Mouse (Mus musculus) forebrain, embryonic 14.5 days (tissue): Measurements from ENCODE around the gene Dnttip1. TPM values are rescaled to one million over a fixed set of nuclear protein-coding genes. Genes with fewer than 3 reads are reported as not detected.
"Not testable (repeated sequence)": the region's sequence is repeated elsewhere in the genome, so short reads cannot be mapped to it uniquely, and the experiment has no call there.

Experiments used
- ATAC-seq: fragments of 200-750 bp; cut with Nextera tagmentation; 2 replicates; pipeline ENCODE4 v1.8.0; 2017; ENCODE audit warnings: mild to moderate bottlenecking, moderate library complexity
- DNase-seq: peaks from one replicate; pipeline ENCODE4 v3.0.0-alpha.2; 2015; ENCODE audit warnings: low spot score
- H3K27ac ChIP-seq: fragments of 300-500 bp; sonication (generic); 2 replicates; pipeline ENCODE4 v1.5.1; 2014; ENCODE audit warnings: low read depth, mild to moderate bottlenecking, control low read depth, low read length, moderate library complexity
- H3K27me3 ChIP-seq: fragments of 300-500 bp; sonication (generic); replicated peaks from 2 replicates; pipeline ENCODE4 v1.6.1; 2014; ENCODE audit warnings: low read length, control low read depth, mixed read lengths; ENCODE audit not compliant: control insufficient read depth, insufficient read depth
- H3K36me3 ChIP-seq: fragments of 300-500 bp; sonication (generic); 2 replicates; pipeline ENCODE4 v1.6.1; 2014; ENCODE audit warnings: low read length, control low read depth; ENCODE audit not compliant: control insufficient read depth, insufficient read depth
- H3K4me1 ChIP-seq: fragments of 300-500 bp; sonication (generic); 2 replicates; pipeline ENCODE4 v1.6.1; 2014; ENCODE audit warnings: antibody characterized with exemption, low read length, control low read depth; ENCODE audit not compliant: control insufficient read depth, insufficient read depth
- H3K4me2 ChIP-seq: fragments of 300-500 bp; sonication (generic); 2 replicates; pipeline ENCODE4 v1.6.1; 2014; ENCODE audit warnings: mild to moderate bottlenecking, control low read depth, low read length
- H3K4me3 ChIP-seq: fragments of 300-500 bp; sonication (generic); 2 replicates; pipeline ENCODE4 v1.5.1; 2014; ENCODE audit warnings: low read depth, low read length, control low read depth
- H3K9ac ChIP-seq: fragments of 300-500 bp; sonication (generic); 2 replicates; pipeline ENCODE4 v1.6.1; 2014; ENCODE audit warnings: mild to moderate bottlenecking, low read length, control low read depth, moderate library complexity
- H3K9me3 ChIP-seq: fragments of 300-500 bp; sonication (generic); replicated peaks from 2 replicates; pipeline ENCODE4 v1.6.1; 2016; ENCODE audit warnings: low read length, control low read depth, mixed read lengths; ENCODE audit not compliant: control insufficient read depth
- WGBS: fragments of 180-500 bp; shearing (Covaris S2); extraction: QIAGEN DNeasy Blood & Tissue Kit; methylation state at CpG from one replicate; pipeline ENCODE4 v1.1.7; 2014; 5-methylcytosine and 5-hydroxymethylcytosine counted together
- polyA plus RNA-seq: library from polyadenylated mRNA; unstranded; fragments of >200 nt; fragmentation: Nextera tagmentation; extraction: Ambion mirVana; gene quantifications from 2 replicates; pipeline ENCODE4 v1.2.1, GENCODE M21; 2014

Dnttip1 gene
- polyA plus RNA-seq, 1 experiment from 2014 or later = 64.9 TPM

DNA sequence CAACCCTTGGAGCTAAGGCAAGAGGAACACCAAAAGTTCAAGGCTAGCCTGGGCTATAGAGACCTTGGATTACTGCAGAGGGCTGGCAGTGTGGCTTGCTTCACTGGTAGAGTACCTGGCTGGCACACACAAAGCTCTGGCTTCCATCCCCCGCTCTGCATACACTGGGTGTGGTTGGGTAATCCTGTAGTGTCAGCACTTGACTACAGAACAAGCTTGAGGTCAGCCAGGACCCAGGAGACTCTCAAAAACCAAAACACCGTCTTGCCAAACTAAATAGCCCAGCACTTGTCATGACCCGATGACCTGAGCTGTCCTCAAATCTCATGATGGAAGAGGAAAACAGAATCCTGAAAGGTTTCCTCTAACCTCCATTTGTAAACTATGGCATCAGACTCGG is 44.7 kb downstream of the Dnttip1 start:
- Histone ChIP-seq H3K27ac (no peak overlapping the region), H3K9ac (no peak overlapping the region), H3K4me1 (0 out of 2 replicates have a peak, but pooled peaks cover 2% of the 10 kb centered on the region), H3K9me3 (no peaks in the 10 kb centered on the region), H3K4me2 (no peak overlapping the region), H3K36me3 (peaks cover 41% of the 10 kb centered on the region), H3K27me3 (no peaks in the 10 kb centered on the region), H3K4me3 (no peak overlapping the region)
- no peak for ATAC-seq
- WGBS = 89% methylated on average over 4 of the region's 4 CpGs
- no peak for DNase-seq

GRCm38 (mm10) chr2:164791841-164792261 is 46.1 kb downstream of the Dnttip1 start:
- Histone ChIP-seq H3K4me3 (no peak overlapping the region), H3K4me1 (no peaks in the 10 kb centered on the region), H3K27me3 (no peaks in the 10 kb centered on the region), H3K36me3 (peaks cover 55% of the 10 kb centered on the region), H3K9me3 (no peaks in the 10 kb centered on the region), H3K27ac (no peak overlapping the region), H3K4me2 (no peak overlapping the region), H3K9ac (no peak overlapping the region)
- ATAC-seq (no peak), DNase-seq (no peak)
- 95% methylated on average over 18 of the region's 18 CpGs for WGBS

DNA sequence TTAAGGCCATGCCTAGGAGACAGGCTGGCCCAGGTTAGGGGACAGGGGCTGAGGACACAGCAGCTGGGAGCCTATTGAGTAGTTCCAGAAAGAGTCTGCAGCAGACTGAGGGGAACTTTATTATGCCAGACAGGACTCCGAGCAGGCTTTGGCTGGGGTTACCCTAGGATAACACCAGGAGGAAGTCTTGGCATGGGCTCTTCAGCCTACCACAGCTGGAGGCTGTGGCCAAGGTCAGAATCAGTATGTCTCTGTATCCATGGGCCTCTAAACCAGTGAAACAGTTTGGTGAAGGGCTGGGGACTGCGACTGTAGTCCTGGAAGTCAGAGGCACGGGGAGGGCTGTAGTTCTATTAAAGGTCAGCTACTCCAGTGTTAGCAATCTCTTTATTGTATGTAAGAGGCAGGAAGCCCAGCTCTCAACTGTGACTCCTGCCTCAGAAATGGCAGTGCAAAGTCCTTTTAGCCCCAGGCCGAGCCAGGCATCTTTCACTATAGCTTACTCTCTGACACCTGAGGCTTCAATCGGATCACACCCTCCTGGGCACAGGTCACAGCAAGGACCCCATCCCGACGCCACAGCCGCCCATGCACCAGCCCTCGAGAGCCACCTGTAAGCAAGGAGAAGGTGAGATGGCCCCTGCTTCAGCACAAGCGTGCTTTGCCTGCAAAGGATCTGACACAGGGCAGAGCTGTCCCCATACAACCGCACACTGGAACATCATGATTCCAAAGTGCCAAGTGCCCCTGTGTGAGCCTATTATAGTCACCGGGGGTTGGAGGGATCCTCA is 46.8 kb downstream of the Dnttip1 start:
- ATAC-seq (no peak), DNase-seq (no peak)
- no peaks in the 10 kb centered on the region for H3K4me1 ChIP-seq
- no peaks in the 10 kb centered on the region for H3K27me3 ChIP-seq
- H3K27ac ChIP-seq = no peak overlapping the region
- no peak overlapping the region for H3K9ac ChIP-seq
- no peak overlapping the region for H3K4me3 ChIP-seq
- whole genome bisulfite sequencing = 94% methylated on average over 12 of the region's 12 CpGs
- H3K9me3 ChIP-seq = no peaks in the 10 kb centered on the region
- H3K4me2 ChIP-seq = no peak overlapping the region
- peaks cover 60% of the 10 kb centered on the region for H3K36me3 ChIP-seq

GRCm38 (mm10) chr2:164793236-164793635 is 47.5 kb downstream of the Dnttip1 start:
- H3K9me3 ChIP-seq = no peaks in the 10 kb centered on the region
- 83% methylated on average over 3 of the region's 3 CpGs for WGBS
- no peaks in the 10 kb centered on the region for H3K4me1 ChIP-seq
- no peak overlapping the region for H3K9ac ChIP-seq
- no peak overlapping the region for H3K4me3 ChIP-seq
- DNase-seq (peak; percentile 54), ATAC-seq (no peak)
- H3K27me3 ChIP-seq = no peaks in the 10 kb centered on the region
- no peak overlapping the region for H3K27ac ChIP-seq
- peaks cover 67% of the 10 kb centered on the region for H3K36me3 ChIP-seq
- no peak overlapping the region for H3K4me2 ChIP-seq

GRCm38 (mm10) chr2:164793772-164794171 is 48.0 kb downstream of the Dnttip1 start:
- no peaks in the 10 kb centered on the region for H3K4me1 ChIP-seq
- no peak overlapping the region for H3K27ac ChIP-seq
- peak; percentile 20 for DNase-seq
- H3K9me3 ChIP-seq = no peaks in the 10 kb centered on the region
- no peak for ATAC-seq
- peaks cover 68% of the 10 kb centered on the region for H3K36me3 ChIP-seq
- H3K4me2 ChIP-seq = no peak overlapping the region
- no peaks in the 10 kb centered on the region for H3K27me3 ChIP-seq
- no peak overlapping the region for H3K9ac ChIP-seq
- no peak overlapping the region for H3K4me3 ChIP-seq
- WGBS = 99% methylated on average over 2 of the region's 2 CpGs

GRCm38 (mm10) chr2:164794293-164794692 is 48.5 kb downstream of the Dnttip1 start:
- no peak overlapping the region for H3K27ac ChIP-seq
- H3K9me3 ChIP-seq = no peaks in the 10 kb centered on the region
- H3K9ac ChIP-seq = no peak overlapping the region
- H3K4me2 ChIP-seq = no peak overlapping the region
- no peaks in the 10 kb centered on the region for H3K27me3 ChIP-seq
- 25% methylated on average over 5 of the region's 5 CpGs for WGBS
- no peaks in the 10 kb centered on the region for H3K4me1 ChIP-seq
- DNase-seq = peak; percentile 94
- peaks cover 66% of the 10 kb centered on the region for H3K36me3 ChIP-seq
- ATAC-seq = peak; percentile 38
- no peak overlapping the region for H3K4me3 ChIP-seq

- H3K4me3 ChIP-seq = no peak overlapping the region
- WGBS = 88% methylated on average over 4 of the region's 4 CpGs
- peaks cover 78% of the 10 kb centered on the region for H3K36me3 ChIP-seq
- no peak overlapping the region for H3K9ac ChIP-seq
- no peak overlapping the region for H3K27ac ChIP-seq
- H3K4me1 ChIP-seq = no peaks in the 10 kb centered on the region
- ATAC-seq (no peak), DNase-seq (no peak)
- no peaks in the 10 kb centered on the region for H3K27me3 ChIP-seq
- H3K9me3 ChIP-seq = no peaks in the 10 kb centered on the region
- H3K4me2 ChIP-seq = no peak overlapping the region
These were observed 50.1 kb downstream of the Dnttip1 start for GRCm38 (mm10) chr2:164795868-164796267.

DNA sequence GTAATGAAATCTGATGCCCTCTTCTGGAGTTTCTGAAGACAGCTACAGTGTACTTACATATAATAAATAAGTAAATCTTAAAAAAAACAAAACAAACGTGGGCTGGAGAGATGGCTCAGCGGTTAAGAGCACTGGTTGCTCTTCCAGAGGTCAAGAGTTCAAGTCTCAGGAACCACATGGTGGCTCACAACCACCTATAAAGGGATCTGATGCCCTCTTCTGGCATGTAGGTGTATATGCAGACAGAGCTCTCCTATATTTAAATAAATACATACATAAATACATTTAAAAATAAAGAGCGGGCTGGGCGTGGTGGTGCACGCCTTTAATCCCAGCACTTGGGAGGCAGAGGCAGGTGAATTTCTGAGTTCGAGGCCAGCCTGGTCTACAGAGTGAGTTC is 52.8 kb downstream of the Dnttip1 start:
- H3K27me3 ChIP-seq, ATAC-seq, H3K27ac ChIP-seq, H3K4me3 ChIP-seq, H3K4me1 ChIP-seq, H3K9ac ChIP-seq, H3K9me3 ChIP-seq, H3K4me2 ChIP-seq: not testable (repeated sequence)
- H3K36me3 ChIP-seq = peaks cover 56% of the 10 kb centered on the region
- DNase-seq = peak; percentile 28
- WGBS = 82% methylated on average over 6 of the region's 6 CpGs

GRCm38 (mm10) chr2:164800252-164801004 is 54.6 kb downstream of the Dnttip1 start:
- Histone ChIP-seq H3K4me1 (peaks cover 5% of the 10 kb centered on the region; the same call in 1 of the 2 replicates), H3K4me3 (no peak overlapping the region), H3K9ac (no peak overlapping the region), H3K9me3 (no peaks in the 10 kb centered on the region), H3K27me3 (no peaks in the 10 kb centered on the region), H3K27ac (no peak overlapping the region), H3K36me3 (peaks cover 43% of the 10 kb centered on the region), H3K4me2 (no peak overlapping the region)
- ATAC-seq = no peak
- 90% methylated on average over 13 of the region's 13 CpGs for WGBS
- DNase-seq = no peak
